Mouse (Mus musculus) thymus, postnatal 14 days (tissue): ENCODE results near the gene Lhfp.
"Not testable (repeated sequence)": the region's sequence is repeated elsewhere in the genome, so short reads cannot be mapped to it uniquely, and the experiment has no call there.

Experiments
- DNase-seq: peaks from one replicate; pipeline ENCODE4 v3.0.0; 2021

The Lhfp gene

DNA sequence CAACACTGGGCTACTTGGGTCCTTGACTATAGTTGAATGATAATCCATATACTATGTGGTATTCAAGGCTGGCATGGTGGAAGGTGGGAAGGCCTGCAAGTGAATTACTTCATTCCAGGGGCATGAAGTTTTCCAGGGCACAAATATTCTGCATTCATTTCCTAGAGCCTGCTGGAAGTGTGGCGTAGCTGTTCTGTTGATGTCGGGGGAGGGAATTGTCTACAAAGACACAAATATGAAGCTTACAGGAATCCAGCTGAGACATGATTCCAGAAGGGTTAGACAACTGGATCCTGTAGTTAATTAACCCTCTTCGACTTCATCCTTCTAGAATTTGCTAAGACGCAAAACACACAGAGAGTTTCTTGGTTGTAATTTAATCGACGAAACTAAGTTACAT lies 60.4 kb downstream of the Lhfp start:
- DNase-seq = no peak

- no peak for DNase-seq
Measured at GRCm38 (mm10) chr3:53102131-53102756, 60.9 kb downstream of the Lhfp start.

DNA sequence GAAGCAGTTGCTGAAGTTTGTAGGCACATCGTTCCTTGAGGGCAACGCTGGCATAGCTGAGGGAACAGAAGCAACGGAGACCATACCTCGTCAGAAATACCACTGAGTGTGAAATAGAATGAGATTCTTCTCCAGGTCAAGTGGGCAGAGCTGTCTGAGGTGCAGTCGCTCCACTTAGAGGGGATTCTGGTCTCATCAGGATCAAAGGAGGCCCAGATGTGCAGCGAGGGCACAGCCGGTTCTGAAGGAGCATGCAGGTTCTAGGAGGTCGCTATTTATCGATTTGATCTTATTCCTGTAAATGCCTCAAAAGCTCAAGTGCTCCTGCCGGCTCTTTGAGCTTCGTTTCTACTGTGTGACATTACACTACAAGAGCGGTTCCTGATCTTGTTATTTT lies 61.4 kb downstream of the Lhfp start:
- DNase-seq = no peak

GRCm38 (mm10) chr3:53108594-53109373 lies 67.5 kb downstream of the Lhfp start:
- DNase-seq = no peak

DNA sequence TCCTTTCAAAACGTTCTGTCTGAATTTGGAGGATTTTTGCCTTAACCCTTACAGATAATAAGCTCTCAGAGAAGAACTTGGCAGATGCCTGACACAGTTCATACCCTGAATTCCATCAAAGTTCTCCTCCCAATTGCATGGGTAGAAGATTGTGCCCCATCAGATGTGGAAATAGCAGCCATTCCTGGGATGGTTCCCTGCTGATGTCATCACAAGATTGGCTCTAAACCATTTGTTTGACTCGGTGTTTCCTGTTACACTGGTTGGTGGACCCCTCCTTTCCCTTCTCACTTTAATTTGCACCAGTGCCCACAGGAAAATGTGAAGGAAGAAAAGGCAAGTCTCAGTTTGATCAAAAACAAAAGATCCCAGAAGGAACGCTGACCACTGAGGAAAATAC lies 68.6 kb downstream of the Lhfp start:
- no peak for DNase-seq

- DNase-seq = peak; percentile 4
Measured at GRCm38 (mm10) chr3:53112048-53112447, 70.7 kb downstream of the Lhfp start.

GRCm38 (mm10) chr3:53118755-53119154 lies 77.4 kb downstream of the Lhfp start:
- DNase-seq = not testable (repeated sequence)

- DNase-seq = no peak
Measured at GRCm38 (mm10) chr3:53119978-53120377, 78.7 kb downstream of the Lhfp start.

DNA sequence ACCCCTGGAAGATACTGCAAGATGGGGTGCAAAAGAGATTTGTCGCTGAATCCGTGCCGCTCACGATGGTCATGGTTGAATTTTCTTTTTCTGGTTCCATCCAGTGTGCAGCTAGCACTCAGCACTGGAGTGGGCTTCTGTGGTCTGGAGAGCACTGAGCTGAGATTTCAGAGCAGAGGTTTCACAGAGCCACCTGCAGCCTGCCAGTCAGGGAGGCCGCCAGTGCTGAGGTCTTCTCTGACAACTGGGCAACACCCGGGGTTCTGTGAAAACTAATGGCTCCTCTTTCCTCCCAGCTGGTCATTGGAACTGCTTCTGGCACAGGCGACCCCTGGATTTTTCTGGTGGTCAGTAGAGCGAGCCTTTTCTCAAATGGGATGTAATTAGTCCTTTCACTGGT lies 84.2 kb downstream of the Lhfp start:
- DNase-seq = no peak

DNA sequence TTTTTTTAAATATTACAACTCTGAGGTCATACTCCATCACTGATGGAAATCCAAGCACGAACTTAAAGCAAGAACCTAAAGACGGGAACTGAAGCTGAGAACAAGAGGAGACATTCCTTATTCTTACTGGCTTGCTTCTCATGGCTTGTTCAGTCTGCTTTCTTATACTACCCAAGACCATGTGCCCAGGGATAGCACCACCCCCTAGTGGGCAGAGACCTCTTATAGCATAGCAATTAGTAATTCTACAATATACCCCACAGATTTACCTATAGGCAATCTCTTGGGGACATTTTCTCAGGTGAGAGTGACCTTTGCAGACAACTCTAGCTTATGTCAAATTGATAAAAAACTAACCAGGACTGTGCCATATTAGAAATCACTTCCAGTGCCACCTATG lies 97.5 kb downstream of the Lhfp start:
- DNase-seq = peak; percentile 16

DNA sequence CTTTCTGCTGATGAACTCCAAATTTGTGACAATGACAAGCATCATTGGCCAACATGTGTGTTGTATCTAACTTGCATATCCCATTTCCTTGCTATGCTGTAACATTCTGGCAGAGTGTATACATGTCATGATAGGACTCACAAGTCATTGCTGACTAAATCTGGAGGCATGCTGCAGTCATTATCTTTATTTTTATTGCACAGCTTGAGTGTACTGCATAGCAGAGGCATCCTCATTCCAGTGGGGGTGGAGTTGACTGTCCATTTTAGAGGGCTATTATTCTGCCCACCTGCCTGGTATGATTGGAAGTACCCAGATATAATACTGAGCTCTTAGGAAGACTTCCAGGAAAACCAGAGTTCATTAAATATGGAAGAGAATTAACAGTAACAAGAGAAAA lies 97.9 kb downstream of the Lhfp start:
- no peak for DNase-seq

GRCm38 (mm10) chr3:53139642-53140041 lies 98.3 kb downstream of the Lhfp start:
- DNase-seq = no peak

GRCm38 (mm10) chr3:53142528-53142927 lies 101.2 kb downstream of the Lhfp start:
- no peak for DNase-seq

DNA sequence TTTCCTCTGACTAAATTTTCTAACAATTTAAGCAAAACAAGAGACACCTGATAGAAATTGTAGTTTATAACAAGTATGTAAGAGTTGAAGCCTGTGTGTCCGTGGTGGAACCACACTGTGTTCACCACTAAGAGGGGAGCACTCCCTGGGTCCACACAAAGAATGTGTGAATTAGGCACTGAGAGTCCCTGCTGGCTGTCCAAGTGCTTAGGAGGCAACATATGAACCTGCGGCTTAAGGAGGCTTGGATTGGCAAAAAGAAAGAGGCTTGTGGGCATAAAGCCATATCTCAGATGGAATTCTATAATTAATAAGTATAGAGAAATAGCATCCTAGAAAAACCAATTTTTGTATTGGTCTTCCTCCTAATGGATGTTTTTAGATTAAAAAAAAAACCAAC lies 104.2 kb downstream of the Lhfp start:
- no peak for DNase-seq

GRCm38 (mm10) chr3:53145946-53146345 lies 104.6 kb downstream of the Lhfp start:
- no peak for DNase-seq

DNA sequence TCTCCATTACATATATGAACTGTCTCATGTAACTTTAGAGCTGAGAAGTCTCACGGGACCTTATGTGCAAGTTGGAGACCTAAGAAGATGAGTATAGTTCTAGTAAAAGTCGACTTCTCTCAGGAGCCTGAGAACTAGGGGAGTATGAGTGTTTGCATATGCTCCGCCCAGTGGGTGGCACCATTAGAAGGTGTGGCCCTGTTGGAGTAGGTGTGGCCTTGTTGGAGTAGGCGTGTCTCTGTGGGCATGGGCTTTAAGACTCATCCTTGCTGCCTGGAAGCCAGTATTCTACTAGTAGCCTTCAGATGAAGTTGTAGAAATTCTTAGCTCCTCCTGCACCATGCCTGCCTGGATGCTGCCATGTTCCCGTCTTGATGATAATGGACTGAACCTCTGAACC lies 105.7 kb downstream of the Lhfp start:
- no peak for DNase-seq

- no peak for DNase-seq
Measured at GRCm38 (mm10) chr3:53148751-53149150, 107.4 kb downstream of the Lhfp start.

DNA sequence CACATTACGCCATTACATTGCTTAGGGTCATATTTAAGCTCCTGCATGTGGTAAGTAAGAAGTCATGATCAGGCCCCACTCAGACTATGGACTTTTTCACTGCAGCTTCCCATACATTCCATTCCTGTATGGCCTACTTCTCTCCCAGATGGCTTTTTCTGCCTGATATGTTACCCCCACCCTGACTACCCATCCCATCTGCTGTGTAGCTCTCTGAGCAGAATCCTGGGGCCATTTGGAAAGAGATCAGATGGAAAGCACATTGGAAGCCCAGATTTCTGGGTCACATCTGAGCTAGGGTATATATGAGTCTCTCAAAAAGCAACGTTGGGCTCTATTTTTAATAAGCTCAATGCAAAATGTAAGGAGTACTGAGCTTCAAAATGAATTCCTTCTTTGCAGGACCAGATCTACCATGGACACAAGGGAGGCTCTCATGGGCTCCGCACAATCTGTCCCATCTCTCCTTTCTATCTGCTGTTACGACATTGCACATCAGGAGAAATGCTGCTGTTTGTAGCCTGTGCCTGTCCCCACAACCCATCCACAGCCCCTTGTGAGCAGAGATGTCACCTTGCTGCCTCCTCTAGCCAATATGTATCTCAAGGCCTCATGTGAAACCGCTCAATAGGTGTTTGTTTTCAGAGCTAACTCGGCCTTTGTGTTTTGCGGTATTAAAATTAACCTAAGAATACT lies 108.4 kb downstream of the Lhfp start:
- no peak for DNase-seq

- DNase-seq = no peak
Measured at GRCm38 (mm10) chr3:53151081-53151480, 109.8 kb downstream of the Lhfp start.

DNA sequence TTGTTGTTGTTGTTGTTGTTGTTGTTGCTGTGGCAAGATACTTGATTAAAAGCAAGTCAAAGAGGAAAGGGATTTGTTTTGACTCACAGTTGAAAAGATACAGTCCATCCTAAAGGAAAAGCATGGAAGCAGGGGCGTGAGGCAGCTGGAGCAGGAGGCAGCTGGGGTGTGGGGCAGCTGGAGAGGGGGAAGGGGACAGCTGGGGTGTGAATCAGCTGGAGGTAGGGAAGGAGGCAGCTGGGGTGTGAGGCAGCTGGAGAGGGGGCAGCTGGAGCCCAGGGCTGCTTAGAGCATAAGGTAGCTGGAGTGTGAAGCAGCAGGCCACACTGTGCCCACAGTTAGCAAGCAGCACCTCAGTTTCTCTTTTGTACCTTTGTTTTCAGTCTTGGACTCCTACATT lies 110.3 kb downstream of the Lhfp start:
- DNase-seq = no peak

DNA sequence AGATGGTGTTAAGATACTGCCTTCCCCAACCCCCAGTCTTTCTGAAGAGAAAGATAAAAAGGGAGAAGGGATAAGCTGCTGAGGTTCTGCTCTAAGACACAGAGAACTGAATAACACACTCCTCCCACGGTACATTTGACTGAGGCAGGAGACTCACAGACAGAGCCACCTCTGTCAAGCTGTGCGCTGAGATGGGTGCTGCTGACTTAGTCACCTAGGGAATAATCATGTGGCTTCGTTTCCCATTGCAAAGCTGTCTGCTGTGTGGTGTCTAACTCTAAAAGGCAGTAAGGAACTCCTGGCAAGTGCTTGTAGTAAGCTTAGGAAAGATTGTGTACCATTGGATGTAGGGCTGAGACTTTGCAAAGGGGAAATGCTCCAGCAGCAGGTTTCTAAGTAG lies 120.6 kb downstream of the Lhfp start:
- DNase-seq = no peak

DNA sequence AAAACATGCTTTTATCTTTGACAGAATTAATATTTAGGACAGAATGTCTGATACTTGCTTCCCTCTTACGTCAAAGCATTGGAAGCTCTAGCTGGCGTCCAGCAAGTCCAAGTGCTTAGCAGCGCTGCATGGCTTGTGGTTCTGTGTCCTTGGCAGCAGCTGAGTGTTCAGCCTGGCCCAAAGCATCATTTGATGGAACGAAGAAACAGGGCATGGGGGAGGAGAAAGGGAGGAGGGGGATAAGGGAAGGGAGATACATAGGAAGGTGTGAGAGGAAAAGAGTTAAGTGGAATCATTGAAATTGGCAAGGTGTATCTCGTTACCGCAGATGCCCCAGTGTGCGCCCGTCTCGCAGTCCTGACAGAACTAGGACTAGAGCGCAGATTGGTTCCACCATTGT lies 124.0 kb downstream of the Lhfp start:
- DNase-seq = no peak

GRCm38 (mm10) chr3:53166001-53166400 lies 124.7 kb downstream of the Lhfp start:
- DNase-seq = no peak

- DNase-seq = no peak
Measured at GRCm38 (mm10) chr3:53169486-53169885, 128.2 kb downstream of the Lhfp start.
